Mouse (Mus musculus) ES-Bruce4 (cell line): Measurements from ENCODE around the gene Eloa. TPM values are rescaled to one million over a fixed set of nuclear protein-coding genes. Genes with fewer than 3 reads are reported as not detected.

Experiments
- H3K27ac ChIP-seq: 2 replicates; pipeline ENCODE4 v1.5.1; 2012; ENCODE audit warnings: low read length, inconsistent platforms; ENCODE audit not compliant: insufficient read depth
- H3K27me3 ChIP-seq: 2 replicates; pipeline ENCODE4 v1.6.1; 2012; ENCODE audit warnings: mild to moderate bottlenecking, low read length, inconsistent platforms; ENCODE audit not compliant: control insufficient read depth, poor library complexity, insufficient read depth, severe bottlenecking
- H3K36me3 ChIP-seq: 2 replicates; pipeline ENCODE4 v1.6.1; 2012; ENCODE audit warnings: inconsistent platforms, mild to moderate bottlenecking, low read length, moderate library complexity; ENCODE audit not compliant: control insufficient read depth, poor library complexity, insufficient read depth, severe bottlenecking
- H3K4me1 ChIP-seq: one replicate; pipeline ENCODE4 v1.8.1; 2011; ENCODE audit warnings: low read length; ENCODE audit not compliant: control insufficient read depth, insufficient read depth
- H3K4me3 ChIP-seq: 2 replicates; pipeline ENCODE4 v1.5.1; 2011; ENCODE audit warnings: low read depth, mild to moderate bottlenecking, low read length
- H3K9ac ChIP-seq: 2 replicates; pipeline ENCODE4 v1.6.1; 2012; ENCODE audit warnings: low read depth, mild to moderate bottlenecking, inconsistent platforms; ENCODE audit not compliant: poor library complexity, severe bottlenecking
- H3K9me3 ChIP-seq: replicated peaks from 2 replicates; pipeline ENCODE4 v1.6.1; 2012; ENCODE audit warnings: mild to moderate bottlenecking, low read length, inconsistent platforms; ENCODE audit not compliant: control insufficient read depth, poor library complexity, insufficient read depth, severe bottlenecking
- CTCF ChIP-seq: IDR thresholded peaks from one replicate; pipeline ENCODE4 v1.8.1; 2011; ENCODE audit warnings: low read depth, low read length
- EP300 ChIP-seq: IDR thresholded peaks from 2 replicates; pipeline ENCODE4 v1.6.1; 2011; ENCODE audit warnings: low read depth, low read length; ENCODE audit not compliant: insufficient read depth
- POLR2A ChIP-seq: IDR thresholded peaks from one replicate; pipeline ENCODE4 v1.8.1; 2011; ENCODE audit warnings: low read length; ENCODE audit not compliant: insufficient read depth
- polyA plus RNA-seq: library from polyadenylated mRNA; stranded (reverse); fragments of >200 nt; gene quantifications from 2 replicates; pipeline ENCODE4 v1.2.4, GENCODE M21; 2011; ENCODE audit warnings: low read depth; ENCODE audit not compliant: missing spikeins, insufficient read depth, insufficient read length

The Eloa gene
- polyA plus RNA-seq, 1 experiment, result 22.6 TPM

DNA sequence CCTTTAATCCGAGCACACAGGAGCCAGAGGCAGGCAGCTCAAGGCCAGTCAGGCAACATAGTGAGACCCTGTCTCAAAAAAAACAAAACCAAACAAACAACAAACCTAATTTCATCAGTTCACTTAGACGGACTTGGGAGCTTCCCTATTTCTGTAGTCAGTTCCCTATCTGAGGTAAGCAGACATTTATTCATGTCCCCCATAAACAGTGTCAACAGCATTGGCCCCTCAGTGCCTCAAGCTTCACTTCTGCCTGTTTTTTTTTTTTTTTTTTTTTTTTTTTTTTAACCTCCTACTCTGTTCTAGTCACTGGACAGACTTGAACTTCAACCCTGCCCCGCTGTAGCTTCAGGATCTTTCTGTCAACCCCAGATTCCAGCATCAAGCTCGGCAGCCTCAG, 13.5 kb upstream of the Eloa start:
- no peaks in the 10 kb centered on the region for H3K9me3 ChIP-seq
- no peaks in the 10 kb centered on the region; the same call in 1 of the 2 replicates for H3K27me3 ChIP-seq
- H3K27ac ChIP-seq, result no peak overlapping the region
- H3K9ac ChIP-seq, result no peak overlapping the region
- H3K4me3 ChIP-seq, result no peak overlapping the region
- H3K36me3 ChIP-seq, result no peaks in the 10 kb centered on the region
- H3K4me1 ChIP-seq, result no peaks in the 10 kb centered on the region
- TF ChIP-seq EP300 (no peak), POLR2A (no peak), CTCF (no peak)

DNA sequence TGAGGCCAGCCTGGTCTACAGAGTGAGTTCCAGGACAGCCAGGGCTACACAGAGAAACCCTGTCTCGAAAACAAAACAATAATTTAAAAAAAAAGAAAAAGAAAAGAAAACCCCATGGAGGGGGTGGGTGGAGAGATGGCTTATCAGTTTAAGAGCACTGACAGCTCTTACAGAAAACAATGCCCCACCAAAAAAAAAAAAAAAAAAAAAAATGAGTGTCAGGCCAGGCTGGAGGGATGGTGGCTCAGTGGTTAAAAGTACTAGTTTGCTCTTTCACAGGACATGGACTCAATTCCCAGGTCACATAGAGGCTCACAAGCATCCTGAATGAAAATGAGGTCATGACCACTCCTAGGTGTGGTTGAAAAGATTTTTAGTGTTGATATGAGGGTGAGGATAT, 11.7 kb upstream of the Eloa start:
- no peak overlapping the region for H3K9ac ChIP-seq
- no peak overlapping the region for H3K4me3 ChIP-seq
- H3K27me3 ChIP-seq, result no peaks in the 10 kb centered on the region; the same call in 1 of the 2 replicates
- no peaks in the 10 kb centered on the region for H3K9me3 ChIP-seq
- H3K27ac ChIP-seq, result no peak overlapping the region
- no peak for TF ChIP-seq CTCF
- TF ChIP-seq EP300, result no peak
- TF ChIP-seq POLR2A, result no peak
- no peaks in the 10 kb centered on the region for H3K36me3 ChIP-seq
- H3K4me1 ChIP-seq, result no peaks in the 10 kb centered on the region

DNA sequence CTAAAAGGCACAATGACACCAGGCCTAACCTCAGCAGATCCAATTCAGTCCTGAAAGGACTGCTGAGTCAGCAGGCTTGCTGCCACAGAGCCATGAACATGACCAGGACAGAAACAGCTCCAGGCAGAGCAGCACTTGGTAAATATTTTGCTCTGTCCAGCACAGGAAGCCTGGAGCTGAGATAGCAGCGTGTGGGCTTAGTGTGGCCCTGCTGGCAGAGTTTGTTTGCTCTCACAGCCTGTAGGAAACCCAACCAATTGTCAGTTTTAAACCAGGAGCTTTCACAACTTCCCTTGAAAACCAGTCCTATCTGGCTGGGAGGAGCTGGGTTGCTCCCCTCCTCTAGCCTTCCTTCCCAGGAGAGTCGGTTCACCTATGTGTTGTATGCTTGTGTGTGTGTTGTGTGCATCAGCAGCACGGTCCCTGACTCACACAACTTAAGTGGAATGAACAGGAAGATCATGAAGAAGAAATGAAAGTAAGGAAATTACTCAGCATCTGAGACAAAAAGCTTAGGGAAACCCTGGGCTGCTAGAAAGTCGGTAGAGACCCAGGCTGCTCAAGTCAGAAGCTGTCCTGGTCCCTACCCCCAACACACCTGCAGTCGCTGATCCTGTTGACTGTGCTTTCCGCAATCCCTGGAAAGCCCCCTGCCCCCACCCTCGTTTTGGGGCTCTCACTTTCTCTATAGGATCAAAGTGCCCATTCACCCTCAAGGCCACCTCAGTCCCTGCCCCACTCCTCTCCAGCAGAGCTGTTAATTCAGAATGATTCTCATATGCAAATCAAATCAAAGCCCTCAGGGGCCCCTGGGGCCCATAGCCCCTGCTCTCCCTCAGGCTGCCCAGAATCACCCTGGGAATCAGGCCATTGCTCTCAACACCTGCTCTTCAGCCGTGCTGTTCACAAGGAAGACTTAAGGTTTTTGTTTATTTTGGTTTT, 9.7 kb upstream of the Eloa start:
- H3K4me1 ChIP-seq, result no peaks in the 10 kb centered on the region
- no peaks in the 10 kb centered on the region for H3K27me3 ChIP-seq
- TF ChIP-seq POLR2A (no peak), EP300 (peak; percentile 75), CTCF (no peak)
- no peaks in the 10 kb centered on the region for H3K9me3 ChIP-seq
- H3K9ac ChIP-seq, result no peak overlapping the region
- H3K27ac ChIP-seq, result no peak overlapping the region
- H3K4me3 ChIP-seq, result no peak overlapping the region
- H3K36me3 ChIP-seq, result no peaks in the 10 kb centered on the region

DNA sequence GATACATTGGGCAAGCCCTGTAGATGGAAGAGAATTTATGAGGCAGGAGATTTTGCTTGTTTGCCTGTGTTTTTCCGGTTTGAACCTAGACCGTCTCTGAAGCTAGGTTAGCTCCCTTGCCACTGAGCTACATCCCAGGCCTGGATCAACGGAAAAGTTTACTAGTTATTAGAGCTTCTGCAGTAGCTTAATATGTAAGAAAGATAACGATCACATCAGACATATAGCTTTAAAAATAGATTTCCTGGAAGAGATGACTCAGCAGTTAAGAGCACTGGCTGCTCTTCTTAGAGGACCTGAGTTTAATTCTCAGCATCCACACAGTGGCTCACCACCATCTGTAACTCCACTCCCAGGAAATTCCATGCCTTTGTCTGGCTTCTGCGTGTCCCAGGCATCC, 7.1 kb upstream of the Eloa start:
- H3K9ac ChIP-seq, result no peak overlapping the region
- H3K27me3 ChIP-seq, result no peaks in the 10 kb centered on the region
- TF ChIP-seq CTCF (no peak), POLR2A (no peak), EP300 (no peak)
- H3K27ac ChIP-seq, result no peak overlapping the region
- no peak overlapping the region for H3K4me3 ChIP-seq
- no peaks in the 10 kb centered on the region for H3K4me1 ChIP-seq
- H3K36me3 ChIP-seq, result no peaks in the 10 kb centered on the region
- no peaks in the 10 kb centered on the region for H3K9me3 ChIP-seq

DNA sequence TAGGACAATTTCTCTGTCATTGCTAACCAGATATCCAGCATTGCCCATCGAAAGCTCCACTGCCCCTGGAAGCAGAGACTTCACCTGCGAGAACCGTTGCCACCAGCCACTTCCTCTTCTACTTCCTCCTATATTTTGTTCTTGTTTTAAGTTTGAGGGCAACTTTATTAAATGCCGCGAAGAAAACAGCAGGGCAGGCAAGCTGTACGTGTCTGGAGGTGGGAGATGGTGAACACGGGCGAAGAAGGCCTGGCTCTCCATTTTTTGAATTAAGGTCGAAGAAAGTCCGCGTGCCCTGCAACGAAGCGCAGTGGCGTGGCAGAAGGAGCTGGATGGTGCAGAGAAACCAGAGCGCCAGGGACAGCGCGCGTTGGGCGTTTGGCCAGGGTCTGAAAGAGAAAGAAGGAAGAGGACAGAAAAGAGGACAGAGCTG, 6.6 kb upstream of the Eloa start:
- H3K4me1 ChIP-seq, result no peaks in the 10 kb centered on the region
- no peaks in the 10 kb centered on the region for H3K9me3 ChIP-seq
- no peak for TF ChIP-seq CTCF
- H3K27ac ChIP-seq, result no peak overlapping the region
- H3K9ac ChIP-seq, result no peak overlapping the region
- H3K27me3 ChIP-seq, result no peaks in the 10 kb centered on the region
- H3K4me3 ChIP-seq, result no peak overlapping the region
- no peaks in the 10 kb centered on the region for H3K36me3 ChIP-seq

DNA sequence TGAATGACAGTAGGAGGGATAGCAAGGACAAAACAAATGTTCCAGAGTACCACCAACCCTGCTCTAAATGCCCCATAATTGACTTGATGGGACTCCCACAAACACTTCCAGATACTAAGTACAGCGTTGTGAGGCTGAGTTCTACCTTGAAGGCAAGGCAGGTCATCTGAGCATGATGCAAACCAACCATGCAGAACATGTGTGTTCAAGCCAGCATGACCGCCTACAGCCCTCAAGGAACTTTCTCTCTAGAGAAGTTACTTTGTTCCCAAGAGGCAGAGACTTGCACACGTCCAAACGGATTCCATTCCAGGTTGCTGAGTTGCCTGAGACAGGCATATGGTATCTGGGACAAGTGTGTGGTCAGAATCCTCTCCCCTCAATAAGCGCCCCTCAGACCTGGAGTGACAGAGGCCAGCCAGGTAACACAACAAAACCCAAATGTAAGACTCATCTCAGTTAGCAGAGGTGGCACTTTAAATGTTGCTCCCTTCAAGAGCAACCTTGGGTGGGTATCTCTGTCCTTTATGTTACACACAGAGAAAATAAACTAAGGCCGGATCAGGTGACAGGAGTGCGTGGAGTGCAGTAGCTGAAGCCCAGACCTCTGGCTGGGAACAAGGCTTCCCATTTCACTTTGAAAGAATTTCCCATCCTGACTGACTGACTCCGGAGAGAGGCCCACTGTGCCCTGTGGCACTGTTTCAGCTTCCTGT, 6.0 kb upstream of the Eloa start:
- H3K27me3 ChIP-seq, result no peaks in the 10 kb centered on the region
- no peaks in the 10 kb centered on the region for H3K9me3 ChIP-seq
- H3K4me3 ChIP-seq, result no peak overlapping the region
- TF ChIP-seq POLR2A, result no peak
- no peak for TF ChIP-seq CTCF
- no peak for TF ChIP-seq EP300
- H3K36me3 ChIP-seq, result no peaks in the 10 kb centered on the region
- no peak overlapping the region for H3K9ac ChIP-seq
- no peaks in the 10 kb centered on the region for H3K4me1 ChIP-seq
- no peak overlapping the region for H3K27ac ChIP-seq
